Mouse (Mus musculus) left cerebral cortex, postnatal 25 days (tissue): ENCODE measurements around the gene Arhgap15. TPM values are rescaled to one million over a fixed set of nuclear protein-coding genes. Genes with fewer than 3 reads are reported as not detected.

Experiments used
- DNase-seq, 2 experiments: peaks; one replicate each; pipeline ENCODE4 v3.0.0; 2022; ENCODE audit warnings: low spot score in 2 of 2, mixed read lengths in 1 of 2
- intact Hi-C: fragments of 180-260 bp; cut with DNase I; formaldehyde crosslinking; loops from one replicate; pipeline ENCODE4 v1.15.1; 2025
- total RNA-seq, 2 experiments: library from RNA; stranded (reverse); gene quantifications; 2 replicates each; pipeline ENCODE4 v1.2.3; 2021

Gene Arhgap15
- total RNA-seq, 2 experiments from 2014 or later: 10.3 to 10.5 TPM

- no peak for DNase-seq
- intact Hi-C loops: no loop called here
Measured at GRCm38 (mm10) chr2:44129533-44129932, 380.9 kb downstream of the Arhgap15 start.

- DNase-seq: peak; percentile 31 to 94
- intact Hi-C loops: loop anchor here (10.0 kb wide), 2 partner anchors 434 to 974 kb away; no protein-coding TSS in a partner anchor
Measured at GRCm38 (mm10) chr2:44131271-44131670, 382.6 kb downstream of the Arhgap15 start.

- intact Hi-C loops: loop anchor here (10.0 kb wide), 2 partner anchors 430 to 970 kb away; no protein-coding TSS in a partner anchor
- DNase-seq: peak in 1 of 2 experiments; percentile 54
Measured at GRCm38 (mm10) chr2:44134796-44135195, 386.2 kb downstream of the Arhgap15 start.

- DNase-seq: no peak
- intact Hi-C loops: no loop called here
Measured at GRCm38 (mm10) chr2:44140455-44140854, 391.8 kb downstream of the Arhgap15 start.

GRCm38 (mm10) chr2:44142152-44142551, 393.5 kb downstream of the Arhgap15 start:
- DNase-seq: no peak
- intact Hi-C loops: no loop called here

GRCm38 (mm10) chr2:44142611-44143010, 394.0 kb downstream of the Arhgap15 start:
- DNase-seq: no peak
- intact Hi-C loops: no loop called here

GRCm38 (mm10) chr2:44146124-44146981, 397.7 kb downstream of the Arhgap15 start:
- intact Hi-C loops: no loop called here

GRCm38 (mm10) chr2:44147486-44147885, 398.9 kb downstream of the Arhgap15 start:
- intact Hi-C loops: no loop called here
- DNase-seq: no peak

More at GRCm38 (mm10) chr2:44146124-44146981, 397.7 kb downstream of the Arhgap15 start:
- no peak for DNase-seq

- intact Hi-C loops: no loop called here
- no peak for DNase-seq
Measured at GRCm38 (mm10) chr2:44147971-44148370, 399.3 kb downstream of the Arhgap15 start.

- DNase-seq: no peak
- intact Hi-C loops: no loop called here
Measured at GRCm38 (mm10) chr2:44148550-44149100, 400.0 kb downstream of the Arhgap15 start.

- no peak for DNase-seq
- intact Hi-C loops: no loop called here
Measured at GRCm38 (mm10) chr2:44152301-44152700, 403.7 kb downstream of the Arhgap15 start.

GRCm38 (mm10) chr2:44160358-44160757, 411.7 kb downstream of the Arhgap15 start:
- DNase-seq: no peak
- intact Hi-C loops: no loop called here

- intact Hi-C loops: no loop called here
- no peak for DNase-seq
Measured at GRCm38 (mm10) chr2:44165789-44166188, 417.2 kb downstream of the Arhgap15 start.

GRCm38 (mm10) chr2:44166716-44167115, 418.1 kb downstream of the Arhgap15 start:
- intact Hi-C loops: no loop called here
- DNase-seq: no peak

GRCm38 (mm10) chr2:44184476-44184875, 435.9 kb downstream of the Arhgap15 start:
- no peak for DNase-seq
- intact Hi-C loops: no loop called here

GRCm38 (mm10) chr2:44190749-44191148, 442.1 kb downstream of the Arhgap15 start:
- intact Hi-C loops: no loop called here
- peak in 1 of 2 experiments; percentile 55 for DNase-seq

GRCm38 (mm10) chr2:44192058-44192457, 443.4 kb downstream of the Arhgap15 start:
- intact Hi-C loops: no loop called here
- no peak for DNase-seq

GRCm38 (mm10) chr2:44215506-44215905, 466.9 kb downstream of the Arhgap15 start:
- intact Hi-C loops: no loop called here

GRCm38 (mm10) chr2:44217811-44218210, 469.2 kb downstream of the Arhgap15 start:
- no peak for DNase-seq
- intact Hi-C loops: no loop called here

More at GRCm38 (mm10) chr2:44215506-44215905, 466.9 kb downstream of the Arhgap15 start:
- DNase-seq: peak; percentile 16 to 91

- intact Hi-C loops: no loop called here
- DNase-seq: no peak
Measured at GRCm38 (mm10) chr2:44218317-44218716, 469.7 kb downstream of the Arhgap15 start.

GRCm38 (mm10) chr2:44221686-44222085, 473.1 kb downstream of the Arhgap15 start:
- DNase-seq: no peak
- intact Hi-C loops: no loop called here
